Mouse (Mus musculus): ENCODE data around the gene Apobec4. TPM values are rescaled to one million over a fixed set of nuclear protein-coding genes. Genes with fewer than 3 reads are reported as not detected.
"Not testable (repeated sequence)": the region's sequence is repeated elsewhere in the genome, so short reads cannot be mapped to it uniquely, and the experiment has no call there.

Gene Apobec4
- total RNA-seq, 2 experiments from 2014 or later: not detected

- DNase-seq: no peak
Observed at GRCm38 (mm10) chr1:152766804-152767748, 16.7 kb downstream of the Apobec4 start.

- peak; percentile 81 for DNase-seq
Observed at GRCm38 (mm10) chr1:152767749-152768488, 17.6 kb downstream of the Apobec4 start.

GRCm38 (mm10) chr1:152771016-152771415 is 20.7 kb downstream of the Apobec4 start:
- no peak for DNase-seq

GRCm38 (mm10) chr1:152774601-152775000 is 24.2 kb downstream of the Apobec4 start:
- not testable (repeated sequence) for DNase-seq

GRCm38 (mm10) chr1:152779071-152779737 is 28.9 kb downstream of the Apobec4 start:
- peak; percentile 76 for DNase-seq

GRCm38 (mm10) chr1:152784620-152785019 is 34.3 kb downstream of the Apobec4 start:
- DNase-seq: no peak

- DNase-seq: not testable (repeated sequence)
Observed at GRCm38 (mm10) chr1:152785446-152785845, 35.1 kb downstream of the Apobec4 start.

GRCm38 (mm10) chr1:152786953-152787352 is 36.6 kb downstream of the Apobec4 start:
- no peak for DNase-seq

- no peak for DNase-seq
Observed at GRCm38 (mm10) chr1:152788121-152788660, 37.8 kb downstream of the Apobec4 start.

GRCm38 (mm10) chr1:152790254-152790653 is 39.9 kb downstream of the Apobec4 start:
- DNase-seq: peak; percentile 20

- no peak for DNase-seq
Observed at GRCm38 (mm10) chr1:152790821-152791220, 40.5 kb downstream of the Apobec4 start.

GRCm38 (mm10) chr1:152791269-152791668 is 40.9 kb downstream of the Apobec4 start:
- no peak for DNase-seq

GRCm38 (mm10) chr1:152792736-152793494 is 42.6 kb downstream of the Apobec4 start:
- DNase-seq: no peak

GRCm38 (mm10) chr1:152793495-152794130 is 43.3 kb downstream of the Apobec4 start:
- no peak for DNase-seq

- DNase-seq: no peak
Observed at GRCm38 (mm10) chr1:152795688-152796255, 45.4 kb downstream of the Apobec4 start.

GRCm38 (mm10) chr1:152796683-152797263 is 46.4 kb downstream of the Apobec4 start:
- DNase-seq: no peak

- DNase-seq: no peak
Observed at GRCm38 (mm10) chr1:152798125-152798524, 47.8 kb downstream of the Apobec4 start.

GRCm38 (mm10) chr1:152799897-152800296 is 49.5 kb downstream of the Apobec4 start, which contains the start of gene Ncf2:
Gene Ncf2 (plus strand): TSS chr1:152800194.
- no peak for DNase-seq

- DNase-seq: no peak
Observed at GRCm38 (mm10) chr1:152800633-152801176, 50.4 kb downstream of the Apobec4 start.

GRCm38 (mm10) chr1:152804907-152805306 is 54.6 kb downstream of the Apobec4 start:
- no peak for DNase-seq

Data from gastrocnemius, postnatal 10 days (tissue).